Comparison of ENCODE assay signal across 13 mouse cellular contexts in the genomic region with DNA sequence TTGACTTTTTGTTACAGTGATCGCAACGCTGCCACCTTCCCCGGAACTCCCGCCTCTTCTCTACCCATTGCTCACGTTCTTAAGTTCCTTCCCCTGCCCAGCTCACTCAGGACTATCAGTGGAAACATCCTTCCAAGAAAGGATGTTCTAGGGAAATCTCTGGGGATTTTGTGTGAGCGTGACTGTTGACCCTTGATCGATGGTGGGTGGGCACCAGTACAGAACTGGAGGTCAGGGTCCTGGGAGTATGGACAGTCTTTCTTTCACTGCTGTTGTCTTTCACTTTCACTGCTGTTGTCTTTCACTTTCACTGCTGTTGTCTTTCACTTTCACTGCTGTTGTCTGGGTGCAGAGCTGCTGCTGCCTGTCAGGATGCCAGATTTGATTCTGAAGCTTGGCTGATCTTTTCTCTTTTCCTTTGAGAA. TPM values are rescaled to one million over a fixed set of nuclear protein-coding genes. Genes with fewer than 3 reads are reported as not detected.
DNase-seq lines count a peak whose midpoint lies in the region; ATAC-seq lines count a peak whose summit lies in the region.
"Had no signal": no experiment of that assay in that cellular context is flagged by ENCODE, and none has a peak within 500 bp of the region (broad histone marks: within the 10 kb centered on the region; RNA-seq: fewer than 3 reads in every experiment).

No protein-coding gene starts in this region.

- no peaks in the 10 kb centered on the region for H3K27me3 ChIP-seq in splenic B cell, adult 2 months (ENCODE audit: control insufficient read depth, insufficient read depth, low read length, poor library complexity, severe bottlenecking)
- H3K27me3 ChIP-seq: forebrain, embryonic 13.5 days; limb, embryonic 15.5 days had no signal

- peak; percentile 32 to 43; a peak in 1 of 4 replicates for ATAC-seq in hematopoietic stem cell, adult 5-6 weeks (replicated peaks in 1 of 2; ENCODE audit: insufficient read depth in 1 of 2, low FRiP score in 2 of 2, low TSS enrichment in 1 of 2, low read depth in 1 of 2, poor library complexity in 2 of 2, severe bottlenecking in 2 of 2)
- ATAC-seq: forebrain, embryonic 13.5 days had no signal

- DNase-seq in adrenal gland, postnatal 14 days, result peak; percentile 24
- DNase-seq in adrenal gland, postnatal 4 days (ENCODE audit: low spot score in 2 of 2), result no peak
- peak; percentile 23 for DNase-seq in thymus, postnatal 25 days
- DNase-seq in thymus, postnatal 0 days (ENCODE audit: low spot score), result no peak
- DNase-seq in splenic B cell, adult 2 months (ENCODE audit: low read depth, low spot score), result peak; percentile 33
- DNase-seq in right cerebral cortex, postnatal 25 days, result no peak
- no peak for DNase-seq in urinary bladder, postnatal 14 days (ENCODE audit: low spot score)
- DNase-seq: cerebellum, adult 9-11 months; kidney, adult 8-10 months; lung, postnatal 10 days had no signal

- no peaks in the 10 kb centered on the region for H3K36me3 ChIP-seq in splenic B cell, adult 2 months (ENCODE audit: control insufficient read depth, insufficient read depth, low read length, poor library complexity, severe bottlenecking)
- H3K36me3 ChIP-seq: limb, embryonic 15.5 days had no signal

RNA-seq across cellular contexts. Expression of a gene that starts 38.2 kb away (rescaled TPM):
- total RNA-seq in adrenal gland, postnatal 14 days (2021), result 14.6 TPM in 2 replicates
- total RNA-seq in adrenal gland, postnatal 4 days (2021), result 10 to 100 TPM; 14.8 to 21.0 TPM
- polyA plus RNA-seq in thymus, postnatal 0 days (2015; fragmentation: Nextera tagmentation; extraction: Ambion mirVana), result 0.68 and 1.2 TPM in 2 replicates
- not detected in 2 replicates for total RNA-seq in hematopoietic stem cell, adult 5-6 weeks (2017)

Comparison
In these comparisons a context has a peak if more than half of its experiments do, and no peak if none do; other contexts are left out.
1. DNase-seq: peak in adrenal gland, postnatal 14 days (single experiment), thymus, postnatal 25 days (single experiment) and splenic B cell, adult 2 months (single experiment); none in adrenal gland, postnatal 4 days (0 of 2), thymus, postnatal 0 days (single experiment), right cerebral cortex, postnatal 25 days (single experiment) and urinary bladder, postnatal 14 days (single experiment).
2. RNA of a gene that starts 38.2 kb away (total RNA-seq): 14.8 to 21.0 TPM in adrenal gland, postnatal 4 days and 14.6 TPM in adrenal gland, postnatal 14 days; not detected in hematopoietic stem cell, adult 5-6 weeks; every median in the first group is over 10 times any median in the second.